In the genomic region with DNA sequence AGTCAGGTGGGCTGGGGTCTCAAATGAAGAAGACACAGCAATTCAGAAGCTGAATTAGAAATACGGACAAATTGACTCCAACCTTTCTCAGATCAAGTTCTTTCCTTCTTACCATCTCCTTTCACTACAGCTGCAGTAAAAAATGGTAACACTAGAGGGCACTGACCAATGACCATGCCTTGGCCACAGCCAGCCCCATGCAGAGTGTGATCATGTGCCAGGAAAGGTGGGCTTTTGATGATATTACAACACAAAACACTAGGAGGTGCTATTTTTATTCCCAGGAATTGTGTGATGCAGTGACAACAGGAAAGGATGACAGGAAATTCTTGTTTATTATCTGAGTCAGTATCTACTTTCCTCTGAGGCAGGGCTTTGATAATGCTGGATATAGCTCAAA, we compare ENCODE assay signal across 9 mouse cellular contexts. TPM values are rescaled to one million over a fixed set of nuclear protein-coding genes. Genes with fewer than 3 reads are reported as not detected.
DNase-seq lines count a peak whose midpoint lies in the region; ATAC-seq and TF ChIP-seq lines count a peak whose summit lies in the region.
"Had no signal": no experiment of that assay in that cellular context is flagged by ENCODE, and none has a peak within 500 bp of the region (broad histone marks: within the 10 kb centered on the region; RNA-seq: fewer than 3 reads in every experiment).

No protein-coding gene starts in this region.

- TF ChIP-seq POLR2A in liver, adult 2 months (IDR thresholded peaks at IDR 0.05; ENCODE audit: extremely low read depth, insufficient read depth, low read length): no peak
- no peak for TF ChIP-seq POLR2A in small intestine, adult 2 months (IDR thresholded peaks at IDR 0.05; ENCODE audit: low read depth, low read length)

- no peaks in the 10 kb centered on the region for H3K36me3 ChIP-seq in liver, adult 2 months (ENCODE audit: control insufficient read depth, insufficient read depth, low read length)
- no peaks in the 10 kb centered on the region for H3K36me3 ChIP-seq in small intestine, adult 2 months (ENCODE audit: control insufficient read depth, insufficient read depth, low read length)
- H3K36me3 ChIP-seq in forebrain, postnatal 0 days (ENCODE audit: insufficient read depth): no peaks in the 10 kb centered on the region

- H3K9ac ChIP-seq in liver, adult 2 months (ENCODE audit: low read depth, low read length): no peak overlapping the region
- no peak overlapping the region for H3K9ac ChIP-seq in forebrain, postnatal 0 days

- no peaks in the 10 kb centered on the region for H3K27me3 ChIP-seq in liver, adult 2 months (ENCODE audit: control insufficient read depth, insufficient read depth, low read length)
- no peaks in the 10 kb centered on the region for H3K27me3 ChIP-seq in small intestine, adult 2 months (ENCODE audit: control insufficient read depth, insufficient read depth, low read length)
- H3K27me3 ChIP-seq in forebrain, postnatal 0 days (ENCODE audit: insufficient read depth, low read length): no peaks in the 10 kb centered on the region

- ATAC-seq in forebrain, postnatal 0 days: no peak

- H3K4me3 ChIP-seq in liver, adult 2 months (ENCODE audit: insufficient read depth, low read depth, low read length): no peak overlapping the region
- H3K4me3 ChIP-seq in small intestine, adult 2 months (ENCODE audit: low read depth, low read length): no peak overlapping the region
- H3K4me3 ChIP-seq in forebrain, postnatal 0 days (ENCODE audit: low read depth, low read length): no peak overlapping the region

- peak; percentile 42; the same call in 1 of the 2 replicates for TF ChIP-seq CTCF in liver, adult 2 months (IDR thresholded peaks at IDR 0.05; ENCODE audit: low read depth, low read length)
- peak; percentile 47; the same call in 1 of the 2 replicates for TF ChIP-seq CTCF in small intestine, adult 2 months (IDR thresholded peaks at IDR 0.05; ENCODE audit: extremely low read depth, insufficient read length, insufficient replicate concordance, low read depth, low read length)
- no peak for TF ChIP-seq CTCF in forebrain, postnatal 0 days (IDR thresholded peaks at IDR 0.05; ENCODE audit: low read depth)

- H3K27ac ChIP-seq in liver, adult 2 months (replicated peaks; ENCODE audit: insufficient read depth, low read depth, low read length): no peak overlapping the region
- H3K27ac ChIP-seq in small intestine, adult 2 months (ENCODE audit: insufficient read depth, low read depth, low read length): no peak overlapping the region
- no peak overlapping the region for H3K27ac ChIP-seq in forebrain, postnatal 0 days (ENCODE audit: low read depth, low read length)

- 56% methylated on average over 1 of the region's 1 CpGs for WGBS in liver, adult 2 months
- WGBS in small intestine, adult 2 months: 49% methylated on average over 1 of the region's 1 CpGs
- 43% methylated on average over 1 of the region's 1 CpGs for WGBS in forebrain, postnatal 0 days

- no peaks in the 10 kb centered on the region for H3K79me2 ChIP-seq in liver, adult 2 months (ENCODE audit: control insufficient read depth, insufficient read depth, low read length)

- intact Hi-C loops in heart, postnatal 25 days (cut with DNase I): no loop called here

- peak; percentile 7 to 19 for DNase-seq in heart, adult 9 months (ENCODE audit: low spot score in 2 of 2)
- no peak for DNase-seq in heart, postnatal 25 days (ENCODE audit: low spot score)
- DNase-seq in B cell, adult 2 months: peak; percentile 41 to 42
- DNase-seq in c-Kit-positive CD71-positive TER-119-negative erythroid progenitor cells, embryonic 14.5 days (ENCODE audit: low read depth): peak; percentile 45
- no peak for DNase-seq in liver, adult 2 months (ENCODE audit: extremely low read depth, low read depth, low spot score)
- no peak for DNase-seq in ovary, postnatal 14 days (ENCODE audit: low spot score)
- DNase-seq in forebrain, postnatal 0 days: no peak

- H3K9me3 ChIP-seq in forebrain, postnatal 0 days (ENCODE audit: low read length): no peaks in the 10 kb centered on the region

- H3K4me1 ChIP-seq in liver, adult 2 months (ENCODE audit: control insufficient read depth, insufficient read depth, low read length): no peaks in the 10 kb centered on the region
- H3K4me1 ChIP-seq in small intestine, adult 2 months (ENCODE audit: control insufficient read depth, insufficient read depth, insufficient read length, low read length): no peaks in the 10 kb centered on the region
- no peaks in the 10 kb centered on the region for H3K4me1 ChIP-seq in forebrain, postnatal 0 days (ENCODE audit: insufficient read depth)

- no peak overlapping the region for H3K4me2 ChIP-seq in forebrain, postnatal 0 days (ENCODE audit: low read depth)

RNA-seq across cellular contexts. Expression of a gene that starts 11.6 kb away (rescaled TPM):
- not detected for total RNA-seq in heart, postnatal 25 days (2021)
- 0.13 and 0.18 TPM in 2 replicates for total RNA-seq in liver, adult 2 months (2014; rRNA removed)
- polyA plus RNA-seq in liver, adult 2 months (2012; rRNA removed): 0.04 and 0.17 TPM in 2 replicates
- polyA plus RNA-seq in small intestine, adult 2 months (2012; rRNA removed): 0.13 and 0.25 TPM in 2 replicates
- total RNA-seq in forebrain, postnatal 0 days (2014; rRNA removed): 0.05 TPM in 1 of 2 replicates, not detected in the other
- polyA plus RNA-seq in forebrain, postnatal 0 days (2015; fragmentation: Nextera tagmentation; extraction: Ambion mirVana): not detected in 2 replicates
- polyA plus RNA-seq: limb, embryonic 11.5 days had no signal

RNA-seq across cellular contexts. Expression of a gene that starts 55.1 kb away (rescaled TPM):
- not detected for total RNA-seq in heart, postnatal 25 days (2021)
- not detected in 2 replicates for total RNA-seq in liver, adult 2 months (2014; rRNA removed)
- polyA plus RNA-seq in liver, adult 2 months (2012; rRNA removed): 0.12 TPM in 1 of 2 replicates, not detected in the other
- polyA plus RNA-seq in small intestine, adult 2 months (2012; rRNA removed): not detected in 2 replicates
- total RNA-seq in forebrain, postnatal 0 days (2014; rRNA removed): not detected in 2 replicates
- not detected in 2 replicates for polyA plus RNA-seq in forebrain, postnatal 0 days (2015; fragmentation: Nextera tagmentation; extraction: Ambion mirVana)
- polyA plus RNA-seq: limb, embryonic 11.5 days had no signal

Comparison
In these comparisons a context has a peak if more than half of its experiments do, and no peak if none do; other contexts are left out.
1. DNase-seq: peak in heart, adult 9 months (2 of 2), B cell, adult 2 months (2 of 2) and c-Kit-positive CD71-positive TER-119-negative erythroid progenitor cells, embryonic 14.5 days (single experiment); none in heart, postnatal 25 days (single experiment), liver, adult 2 months (single experiment), ovary, postnatal 14 days (single experiment) and forebrain, postnatal 0 days (single experiment).